Mouse (Mus musculus) testis, adult 2 months (tissue): ENCODE data around the gene Smg7.

ENCODE experiments used
- CTCF ChIP-seq: fragments of 200-500 bp; IDR thresholded peaks from 2 replicates; pipeline ENCODE4 v1.5.1; 2012; ENCODE audit warnings: low read depth, mild to moderate bottlenecking, inconsistent platforms, low read length, moderate library complexity; ENCODE audit not compliant: control insufficient read depth, insufficient read depth, insufficient replicate concordance
- POLR2A ChIP-seq: fragments of 200-500 bp; IDR thresholded peaks from 2 replicates; pipeline ENCODE4 v1.6.1; 2012; ENCODE audit warnings: low read depth, mild to moderate bottlenecking, inconsistent platforms, low read length, moderate library complexity; ENCODE audit not compliant: control insufficient read depth

GRCm38 (mm10) chr1:152793495-152794130, 108.8 kb downstream of the Smg7 start:
- no peak for TF ChIP-seq POLR2A
- TF ChIP-seq CTCF, result no peak
